Mouse (Mus musculus) CH12.LX (cell line): ENCODE measurements around the gene Cend1. TPM values are rescaled to one million over a fixed set of nuclear protein-coding genes. Genes with fewer than 3 reads are reported as not detected.

ENCODE experiments used
- DNase-seq: peaks from one replicate; pipeline ENCODE4 v3.0.0-alpha.2; 2013; ENCODE audit errors: extremely low read depth
- H3K27ac ChIP-seq: 2 replicates; pipeline ENCODE4 v1.5.1; 2012; ENCODE audit warnings: low read depth, mild to moderate bottlenecking, control low read depth, moderate library complexity; ENCODE audit not compliant: insufficient read depth
- H3K27me3 ChIP-seq: replicated peaks from 2 replicates; pipeline ENCODE3; 2012; ENCODE audit warnings: inconsistent platforms
- H3K36me3 ChIP-seq, 2 experiments: replicated peaks in 1 of 2; 2 replicates each; pipeline versions ENCODE3 to v1.6.1; 2012; ENCODE audit warnings: inconsistent platforms in 1 of 2, low read length in 1 of 2, mild to moderate bottlenecking in 1 of 2, mixed read lengths in 1 of 2, moderate library complexity in 1 of 2; ENCODE audit not compliant: control insufficient read depth in 1 of 2, insufficient read depth in 1 of 2
- H3K4me1 ChIP-seq, 2 experiments: 2 replicates each; pipeline ENCODE4 v1.6.1; 2012; ENCODE audit warnings: inconsistent platforms in 1 of 2, moderate library complexity in 1 of 2; ENCODE audit not compliant: insufficient read depth in 2 of 2, control insufficient read depth in 1 of 2
- H3K4me2 ChIP-seq: 2 replicates; pipeline ENCODE4 v1.6.1; 2012; ENCODE audit warnings: low read depth, mild to moderate bottlenecking, control low read depth; ENCODE audit not compliant: poor library complexity, insufficient read depth, severe bottlenecking
- H3K4me3 ChIP-seq, 3 experiments: fragments of 150-350 bp in 1 of 3; sonication (generic) in 1 of 3; replicated peaks in 1 of 3; 2 replicates each; pipeline versions ENCODE3 to v1.5.1; 2011 to 2012; ENCODE audit warnings: low read depth in 2 of 3, low read length in 2 of 3, mild to moderate bottlenecking in 2 of 3, moderate library complexity in 2 of 3, control low read depth in 1 of 3, improper control_type of control experiment in 1 of 3, inconsistent platforms in 1 of 3, mixed read lengths in 1 of 3; ENCODE audit not compliant: poor library complexity in 1 of 3
- H3K79me2 ChIP-seq: replicated peaks from 2 replicates; pipeline ENCODE4 v1.6.1; 2012; ENCODE audit warnings: mild to moderate bottlenecking, moderate library complexity; ENCODE audit not compliant: control insufficient read depth, poor library complexity, insufficient read depth, severe bottlenecking; ENCODE audit errors: extremely low read depth
- H3K9ac ChIP-seq: 2 replicates; pipeline ENCODE4 v1.6.1; 2012; ENCODE audit warnings: low read depth, mild to moderate bottlenecking, control low read depth, moderate library complexity; ENCODE audit not compliant: insufficient read depth
- H3K9me3 ChIP-seq: replicated peaks from 2 replicates; pipeline ENCODE3; 2012; ENCODE audit warnings: low read length, inconsistent platforms, mixed read lengths
- BHLHE40 ChIP-seq: IDR thresholded peaks from 2 replicates; pipeline ENCODE4 v1.6.1; 2011; ENCODE audit warnings: mild to moderate bottlenecking, low read depth, low read length, improper control_type of control experiment
- CHD1 ChIP-seq: IDR thresholded peaks from 2 replicates; pipeline ENCODE4 v1.6.1; 2012; ENCODE audit warnings: low read depth, low read length, improper control_type of control experiment, inconsistent platforms
- CHD2 ChIP-seq: IDR thresholded peaks from 2 replicates; pipeline ENCODE4 v1.6.1; 2011; ENCODE audit warnings: low read length, improper control_type of control experiment
- E2F4 ChIP-seq: IDR thresholded peaks from 2 replicates; pipeline ENCODE4 v1.6.1; 2011; ENCODE audit warnings: low read depth, low read length, improper control_type of control experiment; ENCODE audit not compliant: insufficient replicate concordance
- ELF1 ChIP-seq: IDR thresholded peaks from 2 replicates; pipeline ENCODE4 v1.6.1; 2014; ENCODE audit warnings: low read depth, mild to moderate bottlenecking, inconsistent platforms, low read length, improper control_type of control experiment
- EP300 ChIP-seq: IDR thresholded peaks from 2 replicates; pipeline ENCODE4 v1.6.1; 2011; ENCODE audit warnings: low read length, improper control_type of control experiment
- ETS1 ChIP-seq: conservative IDR thresholded peaks from 2 replicates; pipeline ENCODE4 v1.6.1; 2012; ENCODE audit warnings: low read depth, mild to moderate bottlenecking, inconsistent platforms, low read length, improper control_type of control experiment, moderate library complexity
- GABPA ChIP-seq: IDR thresholded peaks from 2 replicates; pipeline ENCODE4 v1.6.1; 2012; ENCODE audit warnings: low read depth, low read length, improper control_type of control experiment, inconsistent platforms; ENCODE audit not compliant: insufficient replicate concordance
- HCFC1 ChIP-seq: IDR thresholded peaks from 2 replicates; pipeline ENCODE4 v1.6.1; 2012; ENCODE audit warnings: low read depth, mild to moderate bottlenecking, inconsistent platforms, low read length, improper control_type of control experiment
- IRF4 ChIP-seq: IDR thresholded peaks from 2 replicates; pipeline ENCODE4 v1.6.1; 2014; ENCODE audit warnings: low read depth, mild to moderate bottlenecking, inconsistent platforms, low read length, improper control_type of control experiment
- JUN ChIP-seq: IDR thresholded peaks from 2 replicates; pipeline ENCODE4 v1.6.1; 2011; ENCODE audit warnings: low read depth, mild to moderate bottlenecking, low read length, improper control_type of control experiment, moderate library complexity; ENCODE audit not compliant: insufficient read depth
- KAT2A ChIP-seq: IDR thresholded peaks from 2 replicates; pipeline ENCODE4 v1.6.1; 2012; ENCODE audit warnings: low read length, improper control_type of control experiment, inconsistent platforms; ENCODE audit not compliant: insufficient replicate concordance
- MAFK ChIP-seq: IDR thresholded peaks from 2 replicates; pipeline ENCODE4 v1.6.1; 2011; ENCODE audit warnings: low read length, improper control_type of control experiment; ENCODE audit not compliant: insufficient replicate concordance
- MAZ ChIP-seq: IDR thresholded peaks from 2 replicates; pipeline ENCODE4 v1.6.1; 2012; ENCODE audit warnings: low read depth, mild to moderate bottlenecking, inconsistent platforms, low read length, improper control_type of control experiment, moderate library complexity
- MYC ChIP-seq: IDR thresholded peaks from 2 replicates; pipeline ENCODE4 v1.6.1; 2011; ENCODE audit warnings: low read depth, mild to moderate bottlenecking, improper control_type of control experiment, low read length
- NELFE ChIP-seq: IDR thresholded peaks from 2 replicates; pipeline ENCODE4 v1.6.1; 2011; ENCODE audit warnings: low read depth, low read length, improper control_type of control experiment
- NRF1 ChIP-seq: IDR thresholded peaks from 2 replicates; pipeline ENCODE4 v1.6.1; 2014; ENCODE audit warnings: low read depth, mild to moderate bottlenecking, inconsistent platforms, low read length, improper control_type of control experiment, moderate library complexity
- POLR2A ChIP-seq: IDR thresholded peaks from 2 replicates; pipeline ENCODE4 v1.6.1; 2011; ENCODE audit warnings: low read depth, mild to moderate bottlenecking, improper control_type of control experiment, low read length
- POLR2AphosphoS2 ChIP-seq: IDR thresholded peaks from 2 replicates; pipeline ENCODE4 v1.6.1; 2011; ENCODE audit warnings: low read depth, low read length, improper control_type of control experiment
- RAD21 ChIP-seq: IDR thresholded peaks from 2 replicates; pipeline ENCODE4 v1.6.1; 2011; ENCODE audit warnings: low read depth, mild to moderate bottlenecking, low read length, improper control_type of control experiment, moderate library complexity
- SIN3A ChIP-seq: IDR thresholded peaks from 2 replicates; pipeline ENCODE4 v1.6.1; 2012; ENCODE audit warnings: low read length, improper control_type of control experiment, inconsistent platforms
- SMC3 ChIP-seq: IDR thresholded peaks from 2 replicates; pipeline ENCODE4 v1.6.1; 2011; ENCODE audit warnings: low read depth, low read length, improper control_type of control experiment
- TCF12 ChIP-seq: IDR thresholded peaks from 2 replicates; pipeline ENCODE4 v1.6.1; 2014; ENCODE audit warnings: low read depth, mild to moderate bottlenecking, inconsistent platforms, low read length, improper control_type of control experiment
- USF1 ChIP-seq: IDR thresholded peaks from 2 replicates; pipeline ENCODE4 v1.6.1; 2014; ENCODE audit warnings: low read depth, mild to moderate bottlenecking, inconsistent platforms, low read length, improper control_type of control experiment
- USF2 ChIP-seq: conservative IDR thresholded peaks from 2 replicates; pipeline ENCODE4 v1.6.1; 2011; ENCODE audit warnings: low read depth, low read length, improper control_type of control experiment
- ZKSCAN1 ChIP-seq: IDR thresholded peaks from 2 replicates; pipeline ENCODE4 v1.6.1; 2012; ENCODE audit warnings: low read depth, inconsistent platforms, low read length, improper control_type of control experiment, borderline replicate concordance
- dilution Hi-C: fragments of 300-500 bp; cut with MboI; formaldehyde crosslinking; loops from 2 replicates; pipeline ENCODE4 v1.14.3; 2020; ENCODE audit warnings: low sequenced_read_pairs; ENCODE audit not compliant: extremely low pct_unique_long_range_greater_than_20kb, extremely low pct_ligation_motif_present
- in situ Hi-C: fragments of 300-500 bp; cut with MboI; formaldehyde crosslinking; loops from 3 replicates; pipeline ENCODE4 v1.14.3; 2019; ENCODE audit warnings: low sequenced_read_pairs, low pct_ligation_motif_present, low pct_unique_long_range_greater_than_20kb, mixed read lengths
- polyA plus RNA-seq: library from polyadenylated mRNA; unstranded; fragments of >175 nt; gene quantifications from 2 replicates; pipeline ENCODE4 v1.2.1, GENCODE M21; 2012; ENCODE audit warnings: low read depth; ENCODE audit not compliant: insufficient read length
- total RNA-seq, 2 experiments: library from RNA; depleted of rRNA; stranded (reverse); fragments of 300-350 nt in 1 of 2; fragments of >200 nt in 1 of 2; gene quantifications; 2 replicates each; pipeline ENCODE4 v1.2.3; 2012 to 2014

The Cend1 gene
- total and polyA plus RNA-seq, 3 experiments, result not detected

DNA sequence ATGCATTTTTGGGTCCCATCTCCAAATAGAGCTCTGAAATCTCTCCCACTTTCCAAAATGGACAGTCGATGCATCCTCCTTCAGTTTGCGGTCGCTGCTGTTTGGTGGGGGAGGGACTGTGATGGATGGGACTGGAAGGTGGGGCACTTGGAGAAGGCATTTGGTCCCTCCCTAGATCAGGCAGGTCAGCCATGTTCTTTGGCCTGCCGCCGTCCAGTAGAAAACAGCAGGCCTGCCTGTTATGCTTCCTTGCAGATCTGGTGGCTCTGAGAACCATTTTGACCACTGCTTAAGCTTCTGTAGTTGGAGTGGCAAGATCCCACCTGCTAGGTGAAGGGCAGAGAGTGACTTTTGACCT lies 38.9 kb upstream of the Cend1 start:
- H3K4me3 ChIP-seq, result peak overlapping the region; percentile 67 to 84 (median 79)
- no peaks in the 10 kb centered on the region for H3K9me3 ChIP-seq
- dilution Hi-C loops (no loop called here), in situ Hi-C loops (no loop called here)
- peaks cover 27 to 40% of the 10 kb centered on the region in 2 experiments for H3K36me3 ChIP-seq
- H3K4me1 ChIP-seq, result peaks cover 26 to 51% of the 10 kb centered on the region in 2 experiments
- H3K27ac ChIP-seq, result peak overlapping the region; percentile 48
- TF ChIP-seq JUN (no peak), EP300 (no peak), MYC (no peak)
- no peak for DNase-seq
- peak overlapping the region; percentile 28 for H3K9ac ChIP-seq
- H3K4me2 ChIP-seq, result peak overlapping the region; percentile 97
- H3K79me2 ChIP-seq, result peaks cover 5% of the 10 kb centered on the region; the same call in 1 of the 2 replicates
- no peaks in the 10 kb centered on the region for H3K27me3 ChIP-seq

DNA sequence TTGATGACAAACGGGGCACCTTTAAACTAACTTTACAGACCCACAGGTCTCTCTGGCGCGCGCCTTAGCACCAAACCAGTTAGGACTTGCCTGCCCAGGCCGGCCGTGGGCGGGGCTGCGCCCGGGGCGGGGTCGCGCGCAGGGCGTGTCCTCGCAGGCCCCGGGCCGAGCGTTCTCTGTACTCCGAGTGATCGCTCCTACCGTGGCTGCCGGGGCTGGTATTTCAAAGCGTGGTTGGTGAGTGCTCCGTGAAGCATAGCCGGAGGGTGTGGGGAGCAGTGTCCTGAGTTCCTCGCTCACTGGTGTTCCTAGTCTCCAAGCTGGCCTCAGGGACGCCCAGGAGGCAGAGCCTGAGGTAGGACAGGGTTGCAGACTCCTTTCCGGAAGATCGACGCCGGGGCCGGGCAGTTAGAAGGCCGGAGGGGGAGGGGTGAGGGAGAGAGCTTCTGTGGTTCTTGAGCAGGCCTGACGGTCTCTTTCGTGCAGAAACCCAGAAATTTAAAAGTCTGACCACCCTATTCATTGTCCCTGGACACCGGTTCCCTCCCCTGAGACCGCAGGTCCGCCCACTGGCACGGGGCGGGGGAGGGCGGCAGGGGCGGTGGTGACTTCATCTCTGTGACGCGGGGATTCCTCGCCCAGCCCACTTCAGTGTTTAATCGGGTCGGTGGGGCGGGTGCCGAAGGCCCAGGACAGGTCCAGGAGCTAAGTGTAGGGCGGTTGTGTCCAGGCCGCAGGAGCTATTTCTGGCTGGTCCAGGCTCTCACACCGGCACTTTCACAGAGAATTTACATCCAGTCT lies 38.1 kb upstream of the Cend1 start, which contains the start of gene Cd151:
Cd151 (plus strand) TSS at position 163 of the 801 bp plus-strand sequence.
- dilution Hi-C loops (no loop called here), in situ Hi-C loops (no loop called here)
- Histone ChIP-seq H3K27ac (peak within 1 kb of the TSS; percentile 48), H3K27me3 (no peaks in the 10 kb centered on the region), H3K4me2 (peak within 1 kb of the TSS; percentile 97), H3K9ac (peak within 1 kb of the TSS; percentile 66), H3K9me3 (no peaks in the 10 kb centered on the region), H3K36me3 (peaks cover 22 to 34% of the 10 kb centered on the region in 2 experiments), H3K4me3 (peak within 1 kb of the TSS; percentile 67 to 84 (median 79)), H3K4me1 (peaks cover 26 to 49% of the 10 kb centered on the region in 2 experiments)
- peak; percentile 77 for DNase-seq
- TF ChIP-seq MAFK (no peak), NRF1 (peak; percentile 57), SIN3A (peak; percentile 9; the same call in 1 of the 2 replicates), NELFE (peak; percentile 57), HCFC1 (peak; percentile 23), POLR2A (peak; percentile 84), ELF1 (peak; percentile 54; the same call in 1 of the 2 replicates), CHD2 (peak; percentile 38; the same call in 1 of the 2 replicates), BHLHE40 (peak; percentile 86), MAZ (peak; percentile 73; the same call in 1 of the 2 replicates), RAD21 (no peak), CHD1 (peak; percentile 83; the same call in 1 of the 2 replicates), USF1 (no peak), GABPA (no peak), KAT2A (no peak), MYC (no peak), SMC3 (no peak), POLR2AphosphoS2 (no peak; the same call in 1 of the 2 replicates), EP300 (no peak; the same call in 1 of the 2 replicates), TCF12 (peak; percentile 48; the same call in 1 of the 2 replicates), ETS1 (peak; percentile 40; the same call in 1 of the 2 replicates), USF2 (no peak), ZKSCAN1 (no peak), E2F4 (no peak), IRF4 (no peak)
- TF ChIP-seq, all 38 proteins: peak for 12
- H3K79me2 ChIP-seq, result no peaks in the 10 kb centered on the region
